Comparison of ENCODE assay signal across 8 mouse cellular contexts in genomic region chr11:114448776-114449401, GRCm38 (mm10).
DNase-seq lines count a peak whose midpoint lies in the region.

No protein-coding gene starts in this region.

- peak; percentile 4 for DNase-seq in embryo, embryonic 10 days (ENCODE audit: low spot score)
- DNase-seq in embryo, embryonic 9.5 days (ENCODE audit: extremely low spot score): no peak
- peak; percentile 47 for DNase-seq in retina, postnatal 1 day
- no peak for DNase-seq in retina, embryonic 14.5 days (ENCODE audit: low spot score)
- DNase-seq in heart, adult 9 months (ENCODE audit: low spot score in 2 of 2): peak; percentile 26 to 34
- peak; percentile 34 to 49 for DNase-seq in layer of hippocampus, postnatal 36 days
- peak; percentile 86 for DNase-seq in skeletal muscle tissue, adult 2 months (ENCODE audit: low read depth, low spot score)
- DNase-seq in spleen, postnatal 14 days (ENCODE audit: low spot score in 2 of 2): no peak

Comparison
In these comparisons a context has a peak if more than half of its experiments do, and no peak if none do; other contexts are left out.
1. DNase-seq: peak in embryo, embryonic 10 days (single experiment), retina, postnatal 1 day (single experiment), heart, adult 9 months (2 of 2), layer of hippocampus, postnatal 36 days (2 of 2) and skeletal muscle tissue, adult 2 months (single experiment); none in embryo, embryonic 9.5 days (single experiment), retina, embryonic 14.5 days (single experiment) and spleen, postnatal 14 days (0 of 2).